Mouse (Mus musculus): Measurements from ENCODE around the gene Gast. TPM values are rescaled to one million over a fixed set of nuclear protein-coding genes. Genes with fewer than 3 reads are reported as not detected.

Gene Gast
- polyA plus RNA-seq, 1 experiment from 2014 or later, result not detected

- Histone ChIP-seq H3K36me3 (ENCODE audit: insufficient read depth) (no peaks in the 10 kb centered on the region), H3K9me3 (ENCODE audit: low read depth, low read length) (no peaks in the 10 kb centered on the region), H3K9ac (no peak overlapping the region), H3K27ac (ENCODE audit: low read depth) (no peak overlapping the region), H3K4me1 (ENCODE audit: insufficient read depth) (no peaks in the 10 kb centered on the region), H3K4me2 (no peak overlapping the region), H3K27me3 (ENCODE audit: insufficient read depth, low read length) (no peaks in the 10 kb centered on the region), H3K4me3 (ENCODE audit: low read depth, low read length) (no peak overlapping the region)
- DNase-seq (no peak), ATAC-seq (ENCODE audit: insufficient read depth) (no peak)
- TF ChIP-seq CTCF (IDR thresholded peaks at IDR 0.05; ENCODE audit: low read depth), result no peak
- WGBS, result 19% methylated on average over 5 of the region's 5 CpGs
Observed at GRCm38 (mm10) chr11:100312096-100312679, 22.0 kb upstream of the Gast start.

- H3K27me3 ChIP-seq (ENCODE audit: insufficient read depth, low read length), result no peaks in the 10 kb centered on the region
- no peak overlapping the region for H3K9ac ChIP-seq
- TF ChIP-seq CTCF (IDR thresholded peaks at IDR 0.05; ENCODE audit: low read depth), result no peak
- no peak overlapping the region for H3K27ac ChIP-seq (ENCODE audit: low read depth)
- no peak overlapping the region for H3K4me3 ChIP-seq (ENCODE audit: low read depth, low read length)
- H3K4me2 ChIP-seq, result no peak overlapping the region
- no peaks in the 10 kb centered on the region for H3K9me3 ChIP-seq (ENCODE audit: low read depth, low read length)
- no peaks in the 10 kb centered on the region for H3K36me3 ChIP-seq (ENCODE audit: insufficient read depth)
- no peak for ATAC-seq (ENCODE audit: insufficient read depth)
- DNase-seq, result no peak
- H3K4me1 ChIP-seq (ENCODE audit: insufficient read depth), result no peaks in the 10 kb centered on the region
- 87% methylated on average over 6 of the region's 6 CpGs for whole genome bisulfite sequencing
Observed at GRCm38 (mm10) chr11:100313424-100313823, 20.8 kb upstream of the Gast start.

- H3K36me3 ChIP-seq (ENCODE audit: insufficient read depth), result peaks cover under 1% of the 10 kb centered on the region
- 88% methylated on average over 5 of the region's 5 CpGs for WGBS
- H3K9ac ChIP-seq, result no peak overlapping the region
- no peak overlapping the region for H3K27ac ChIP-seq (ENCODE audit: low read depth)
- H3K4me1 ChIP-seq (ENCODE audit: insufficient read depth), result no peaks in the 10 kb centered on the region
- no peak overlapping the region for H3K4me3 ChIP-seq (ENCODE audit: low read depth, low read length)
- no peaks in the 10 kb centered on the region for H3K9me3 ChIP-seq (ENCODE audit: low read depth, low read length)
- no peak for TF ChIP-seq CTCF (IDR thresholded peaks at IDR 0.05; ENCODE audit: low read depth)
- DNase-seq (no peak), ATAC-seq (ENCODE audit: insufficient read depth) (no peak)
- no peak overlapping the region for H3K4me2 ChIP-seq
- no peaks in the 10 kb centered on the region for H3K27me3 ChIP-seq (ENCODE audit: insufficient read depth, low read length)
Observed at GRCm38 (mm10) chr11:100315439-100315838, 18.8 kb upstream of the Gast start.

- Histone ChIP-seq H3K36me3 (ENCODE audit: insufficient read depth) (peaks cover 23% of the 10 kb centered on the region), H3K4me2 (no peak overlapping the region), H3K9me3 (ENCODE audit: low read depth, low read length) (no peaks in the 10 kb centered on the region), H3K4me3 (ENCODE audit: low read depth, low read length) (no peak overlapping the region), H3K4me1 (ENCODE audit: insufficient read depth) (no peaks in the 10 kb centered on the region), H3K27me3 (ENCODE audit: insufficient read depth, low read length) (no peaks in the 10 kb centered on the region), H3K9ac (no peak overlapping the region), H3K27ac (ENCODE audit: low read depth) (no peak overlapping the region)
- ATAC-seq (ENCODE audit: insufficient read depth) (no peak), DNase-seq (no peak)
- TF ChIP-seq CTCF (IDR thresholded peaks at IDR 0.05; ENCODE audit: low read depth), result no peak
- 25% methylated on average over 6 of the region's 6 CpGs for WGBS
Observed at GRCm38 (mm10) chr11:100317826-100318380, 16.3 kb upstream of the Gast start.

GRCm38 (mm10) chr11:100318529-100319451 lies 15.4 kb upstream of the Gast start:
- peak overlapping the region; percentile 31; the same call in 1 of the 2 replicates for H3K9ac ChIP-seq
- no peaks in the 10 kb centered on the region for H3K4me1 ChIP-seq (ENCODE audit: insufficient read depth)
- no peak for TF ChIP-seq CTCF (IDR thresholded peaks at IDR 0.05; ENCODE audit: low read depth)
- peaks cover 23% of the 10 kb centered on the region for H3K36me3 ChIP-seq (ENCODE audit: insufficient read depth)
- no peaks in the 10 kb centered on the region for H3K27me3 ChIP-seq (ENCODE audit: insufficient read depth, low read length)
- H3K9me3 ChIP-seq (ENCODE audit: low read depth, low read length), result no peaks in the 10 kb centered on the region
- DNase-seq, result no peak
- peak overlapping the region; percentile 54; the same call in 1 of the 2 replicates for H3K27ac ChIP-seq (ENCODE audit: low read depth)
- peak overlapping the region; percentile 70 for H3K4me2 ChIP-seq
- WGBS, result 78% methylated on average over 10 of the region's 10 CpGs
- 0 out of 2 replicates have a peak, but pooled peaks have one; percentile 1 for ATAC-seq (ENCODE audit: insufficient read depth)
- H3K4me3 ChIP-seq (ENCODE audit: low read depth, low read length), result peak overlapping the region; percentile 33

GRCm38 (mm10) chr11:100319492-100320171 lies 14.6 kb upstream of the Gast start, which contains the start of gene Eif1:
Gene Eif1 (plus strand): TSS chr11:100319885.
- Histone ChIP-seq H3K27me3 (ENCODE audit: insufficient read depth, low read length) (no peaks in the 10 kb centered on the region), H3K9me3 (ENCODE audit: low read depth, low read length) (no peaks in the 10 kb centered on the region), H3K4me3 (ENCODE audit: low read depth, low read length) (peak within 1 kb of the TSS; percentile 76), H3K27ac (ENCODE audit: low read depth) (peak within 1 kb of the TSS; percentile 99), H3K4me2 (peak within 1 kb of the TSS; percentile 83), H3K36me3 (ENCODE audit: insufficient read depth) (peaks cover 23% of the 10 kb centered on the region), H3K4me1 (ENCODE audit: insufficient read depth) (no peaks in the 10 kb centered on the region), H3K9ac (peak within 1 kb of the TSS; percentile 97)
- no peak for TF ChIP-seq CTCF (IDR thresholded peaks at IDR 0.05; ENCODE audit: low read depth)
- DNase-seq, result peak; percentile 100
- WGBS, result 1% methylated on average over 54 of the region's 58 CpGs
- ATAC-seq (ENCODE audit: insufficient read depth), result peak; percentile 89
